Mouse (Mus musculus) small intestine, adult 2 months (tissue): ENCODE measurements at regions not wholly inside any gene's neighbourhood (a gene's known extent, or its start where the extent isn't known, plus 50 kb on each side); places are given as distances from the start of the nearest gene placed in this dataset.

ENCODE experiments used
- H3K27ac ChIP-seq: fragments of 200-500 bp; 2 replicates; pipeline ENCODE4 v1.5.1; 2012; ENCODE audit warnings: low read depth, low read length, control low read depth, inconsistent platforms; ENCODE audit not compliant: insufficient read depth
- H3K27me3 ChIP-seq: fragments of 200-500 bp; 2 replicates; pipeline ENCODE4 v1.6.1; 2012; ENCODE audit warnings: mild to moderate bottlenecking, moderate library complexity, low read length, inconsistent platforms; ENCODE audit not compliant: control insufficient read depth, insufficient read depth
- H3K36me3 ChIP-seq: fragments of 200-500 bp; 2 replicates; pipeline ENCODE4 v1.6.1; 2012; ENCODE audit warnings: mild to moderate bottlenecking, low read length, control low read depth, inconsistent platforms; ENCODE audit not compliant: control insufficient read depth, insufficient read depth
- H3K4me1 ChIP-seq: fragments of 200-500 bp; 2 replicates; pipeline ENCODE4 v1.6.1; 2012; ENCODE audit warnings: low read length, inconsistent platforms, mixed read lengths; ENCODE audit not compliant: control insufficient read depth, insufficient read depth, insufficient read length
- H3K4me3 ChIP-seq: fragments of 200-500 bp; 2 replicates; pipeline ENCODE4 v1.5.1; 2012; ENCODE audit warnings: low read depth, mild to moderate bottlenecking, control low read depth, inconsistent platforms, low read length, moderate library complexity
- CTCF ChIP-seq: fragments of 200-500 bp; IDR thresholded peaks from 2 replicates; pipeline ENCODE4 v1.5.1; 2012; ENCODE audit warnings: low read depth, mild to moderate bottlenecking, control low read depth, inconsistent platforms, low read length, moderate library complexity, mixed read lengths; ENCODE audit not compliant: insufficient replicate concordance, insufficient read length; ENCODE audit errors: extremely low read depth
- POLR2A ChIP-seq: fragments of 200-500 bp; IDR thresholded peaks from 2 replicates; pipeline ENCODE4 v1.6.1; 2012; ENCODE audit warnings: low read depth, mild to moderate bottlenecking, control low read depth, inconsistent platforms, low read length, moderate library complexity
- WGBS: fragments of 180-500 bp; shearing (Covaris S2); methylation state at CpG from one replicate; pipeline ENCODE4 v1.1.7; 2018; 5-methylcytosine and 5-hydroxymethylcytosine counted together

DNA sequence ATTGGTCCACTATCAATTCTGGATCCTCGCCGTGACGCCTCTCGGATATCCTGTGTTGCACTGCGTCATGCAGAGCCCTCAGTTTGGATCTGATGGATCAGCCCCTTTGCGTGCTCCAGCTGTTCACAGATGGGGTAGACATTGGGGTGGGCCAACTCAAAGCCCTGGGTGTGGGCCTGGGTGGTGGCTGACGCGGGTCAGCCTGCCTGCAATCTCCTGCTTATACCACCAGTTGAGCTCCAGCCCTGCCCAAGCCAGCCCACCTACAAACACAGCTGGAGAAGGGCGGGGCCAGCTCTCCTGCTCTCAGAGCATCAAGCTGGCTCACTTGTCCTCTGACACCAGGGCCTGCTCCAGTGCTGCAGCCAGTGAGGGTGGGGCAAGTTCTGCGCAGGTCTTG lies 73.1 kb downstream of the Rps15a start:
- no peaks in the 10 kb centered on the region for H3K36me3 ChIP-seq
- H3K27ac ChIP-seq: no peak overlapping the region
- no peaks in the 10 kb centered on the region for H3K4me1 ChIP-seq
- WGBS: 44% methylated on average over 10 of the region's 10 CpGs
- H3K4me3 ChIP-seq: no peak overlapping the region
- H3K27me3 ChIP-seq: no peaks in the 10 kb centered on the region
- TF ChIP-seq POLR2A (no peak), CTCF (no peak)

DNA sequence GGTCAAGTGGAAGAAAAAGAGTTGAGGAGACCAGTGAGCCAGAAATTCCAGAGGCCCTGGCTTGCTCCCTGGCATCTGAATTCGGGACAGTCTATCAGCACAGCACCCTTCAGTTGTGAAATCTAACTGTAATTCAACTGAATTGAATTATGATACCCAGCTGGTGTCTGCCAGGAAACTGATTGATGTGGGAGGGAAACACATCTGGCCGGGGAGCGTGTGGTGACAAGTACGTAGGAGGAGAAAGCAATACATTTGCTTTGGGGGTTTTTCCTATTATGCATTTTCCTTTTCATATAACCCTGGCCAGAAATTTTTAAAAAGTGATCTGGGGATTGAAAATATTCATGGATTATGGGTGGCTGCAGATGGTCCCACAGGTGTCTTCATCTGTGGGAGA lies 76.1 kb downstream of the Rps15a start:
- no peaks in the 10 kb centered on the region for H3K27me3 ChIP-seq
- WGBS: 74% methylated on average over 4 of the region's 4 CpGs

DNA sequence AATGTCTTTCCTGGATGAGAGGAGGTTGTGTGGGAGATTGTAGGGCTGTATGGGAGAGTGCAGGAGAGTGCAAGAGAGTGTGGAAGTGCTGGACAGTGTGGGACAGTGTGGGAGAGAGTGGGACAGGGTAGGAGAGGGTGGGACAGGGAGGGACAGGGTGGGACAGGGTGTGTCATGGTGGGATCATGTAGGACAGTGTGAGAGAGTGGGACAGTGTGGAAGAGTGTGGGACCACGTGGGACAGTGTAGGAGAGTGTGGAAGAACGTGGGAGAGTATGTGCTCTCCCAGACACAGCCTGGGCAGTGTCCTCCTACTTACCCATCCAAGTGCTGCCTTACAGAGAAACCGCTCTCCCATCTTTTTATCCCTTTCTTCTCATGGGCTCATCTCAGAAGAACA lies 78.9 kb downstream of the Rps15a start:
- TF ChIP-seq POLR2A (no peak), CTCF (no peak)
- Histone ChIP-seq H3K36me3 (no peaks in the 10 kb centered on the region), H3K27ac (no peak overlapping the region), H3K27me3 (no peaks in the 10 kb centered on the region), H3K4me1 (no peaks in the 10 kb centered on the region), H3K4me3 (no peak overlapping the region)
- WGBS: 59% methylated on average over 3 of the region's 3 CpGs

More for the DNA sequence above, 76.1 kb downstream of the Rps15a start:
- Histone ChIP-seq H3K4me3 (no peak overlapping the region), H3K4me1 (no peaks in the 10 kb centered on the region), H3K36me3 (no peaks in the 10 kb centered on the region), H3K27ac (no peak overlapping the region)
- TF ChIP-seq CTCF (no peak), POLR2A (no peak)

DNA sequence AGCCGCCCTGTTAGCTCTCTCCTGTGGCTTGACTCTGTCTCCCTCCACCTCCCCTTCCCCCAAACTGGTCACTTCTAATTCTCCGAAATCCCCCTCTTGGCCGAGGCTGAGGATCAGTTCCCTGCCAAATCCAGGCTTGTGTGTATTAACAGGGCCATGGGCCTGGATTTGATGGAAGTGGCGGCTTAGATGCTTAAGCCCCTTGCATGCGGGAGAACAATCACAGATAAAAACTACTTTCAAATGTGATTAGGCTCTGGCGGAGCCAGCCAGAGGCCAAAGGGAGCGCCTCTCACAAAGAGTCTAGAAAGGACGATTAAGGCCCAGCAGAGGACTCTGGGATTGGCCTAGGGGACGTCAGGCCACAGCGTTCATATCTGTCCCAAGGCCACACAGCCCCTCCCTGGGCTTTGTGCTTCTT lies 89.9 kb downstream of the Rps15a start:
- no peak overlapping the region for H3K27ac ChIP-seq
- no peaks in the 10 kb centered on the region for H3K27me3 ChIP-seq
- H3K4me3 ChIP-seq: no peak overlapping the region
- WGBS: 16% methylated on average over 10 of the region's 10 CpGs
- H3K36me3 ChIP-seq: no peaks in the 10 kb centered on the region
- H3K4me1 ChIP-seq: no peaks in the 10 kb centered on the region
- no peak for TF ChIP-seq CTCF
- no peak for TF ChIP-seq POLR2A

DNA sequence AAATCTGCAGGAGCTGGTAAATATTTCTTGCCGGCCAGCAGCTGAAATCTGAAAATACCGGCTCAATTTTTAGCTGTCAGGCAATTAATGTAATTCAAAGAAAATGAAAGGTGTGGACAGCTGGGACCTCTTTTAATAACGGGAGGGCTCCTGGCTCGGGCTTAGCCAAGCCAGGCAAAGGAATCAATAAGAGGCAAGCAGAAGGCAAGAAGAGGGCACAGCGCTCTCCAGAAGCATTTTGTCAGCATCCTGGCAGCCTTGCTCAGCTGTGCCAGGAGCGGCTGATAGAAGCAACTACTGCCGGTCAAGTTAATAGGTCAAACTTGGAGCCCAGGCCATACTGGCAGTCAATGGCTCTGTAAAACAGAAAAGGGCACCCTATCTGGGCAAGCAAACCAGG lies 111.4 kb downstream of the Rps15a start:
- H3K27ac ChIP-seq: no peak overlapping the region
- H3K4me1 ChIP-seq: no peaks in the 10 kb centered on the region
- 82% methylated on average over 7 of the region's 7 CpGs for WGBS
- no peak for TF ChIP-seq CTCF
- TF ChIP-seq POLR2A: no peak
- H3K27me3 ChIP-seq: no peaks in the 10 kb centered on the region
- H3K4me3 ChIP-seq: no peak overlapping the region
- H3K36me3 ChIP-seq: no peaks in the 10 kb centered on the region

DNA sequence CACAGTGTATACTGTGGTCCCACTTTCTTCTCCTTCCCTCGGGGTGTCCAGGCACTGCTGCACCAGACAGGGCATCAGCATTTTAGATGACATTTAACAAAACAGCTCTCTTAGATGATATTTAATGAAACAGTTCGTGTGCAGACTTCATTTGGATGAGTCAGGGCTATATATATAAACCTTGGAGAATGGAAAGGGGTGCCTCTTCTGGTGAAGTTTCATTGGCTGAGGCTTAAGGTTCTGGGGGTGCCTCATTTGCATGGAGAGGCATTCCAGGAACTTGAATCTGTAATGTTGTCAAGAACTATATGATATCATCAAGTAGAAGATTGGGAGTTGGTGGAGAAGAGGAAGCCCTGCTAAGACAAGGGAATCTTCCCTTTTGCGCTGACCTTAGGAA lies 114.1 kb downstream of the Rps15a start:
- WGBS: 66% methylated on average over 3 of the region's 3 CpGs
- Histone ChIP-seq H3K27ac (no peak overlapping the region), H3K4me1 (no peaks in the 10 kb centered on the region), H3K36me3 (no peaks in the 10 kb centered on the region), H3K27me3 (no peaks in the 10 kb centered on the region), H3K4me3 (no peak overlapping the region)
- TF ChIP-seq POLR2A (no peak), CTCF (no peak)

DNA sequence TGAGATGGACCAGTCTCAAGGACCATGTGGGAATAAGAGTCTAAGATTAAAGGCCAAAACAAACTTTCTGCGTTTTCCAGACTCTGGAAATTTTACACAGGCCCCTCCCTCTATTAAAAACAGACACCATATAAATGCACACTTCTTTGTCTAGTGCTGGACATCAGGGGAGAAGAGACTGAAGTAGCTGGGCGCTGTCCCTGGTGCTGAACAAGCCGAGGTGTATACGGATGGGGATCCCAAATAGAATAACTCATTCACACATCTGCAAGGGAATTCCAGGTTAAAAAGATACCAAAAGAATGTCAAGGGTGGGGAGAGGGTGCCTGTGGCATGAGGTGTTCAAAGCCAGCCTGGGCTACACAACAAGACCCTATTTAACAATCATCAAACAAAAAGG lies 114.9 kb downstream of the Rps15a start:
- Histone ChIP-seq H3K27ac (no peak overlapping the region), H3K4me1 (no peaks in the 10 kb centered on the region), H3K36me3 (no peaks in the 10 kb centered on the region), H3K27me3 (no peaks in the 10 kb centered on the region), H3K4me3 (no peak overlapping the region)
- TF ChIP-seq CTCF (no peak), POLR2A (no peak)
- 8% methylated on average over 4 of the region's 4 CpGs for WGBS

DNA sequence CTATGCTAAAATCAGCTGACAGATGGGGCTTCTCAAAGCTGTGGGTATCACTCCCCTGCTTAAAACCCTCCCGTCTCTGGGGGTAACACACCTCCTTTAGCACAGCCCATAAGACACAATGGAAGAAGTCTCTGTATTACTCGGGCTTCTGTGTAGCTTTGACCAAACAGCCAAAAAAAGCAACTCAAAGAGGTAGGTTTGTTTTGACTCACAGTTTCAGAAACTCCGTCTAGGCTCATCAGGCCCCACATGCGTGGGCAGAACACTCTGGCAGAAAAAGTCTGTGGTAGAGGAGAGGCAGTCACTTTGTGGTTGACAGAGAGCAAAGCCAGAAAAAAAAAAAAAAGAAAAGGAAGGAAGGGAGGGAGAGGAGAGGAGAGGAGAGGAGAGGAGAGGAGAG lies 133.8 kb downstream of the Rps15a start:
- Histone ChIP-seq H3K4me3 (no peak overlapping the region), H3K27me3 (no peaks in the 10 kb centered on the region), H3K4me1 (no peaks in the 10 kb centered on the region), H3K27ac (no peak overlapping the region), H3K36me3 (no peaks in the 10 kb centered on the region)
- TF ChIP-seq POLR2A (no peak), CTCF (no peak)
- 72% methylated on average over 4 of the region's 4 CpGs for WGBS
